Mouse (Mus musculus): ENCODE measurements around the gene Arid5a. TPM values are rescaled to one million over a fixed set of nuclear protein-coding genes. Genes with fewer than 3 reads are reported as not detected.

Arid5a gene
- polyA plus RNA-seq, 2 experiments: 1.1 to 1.9 TPM

DNA sequence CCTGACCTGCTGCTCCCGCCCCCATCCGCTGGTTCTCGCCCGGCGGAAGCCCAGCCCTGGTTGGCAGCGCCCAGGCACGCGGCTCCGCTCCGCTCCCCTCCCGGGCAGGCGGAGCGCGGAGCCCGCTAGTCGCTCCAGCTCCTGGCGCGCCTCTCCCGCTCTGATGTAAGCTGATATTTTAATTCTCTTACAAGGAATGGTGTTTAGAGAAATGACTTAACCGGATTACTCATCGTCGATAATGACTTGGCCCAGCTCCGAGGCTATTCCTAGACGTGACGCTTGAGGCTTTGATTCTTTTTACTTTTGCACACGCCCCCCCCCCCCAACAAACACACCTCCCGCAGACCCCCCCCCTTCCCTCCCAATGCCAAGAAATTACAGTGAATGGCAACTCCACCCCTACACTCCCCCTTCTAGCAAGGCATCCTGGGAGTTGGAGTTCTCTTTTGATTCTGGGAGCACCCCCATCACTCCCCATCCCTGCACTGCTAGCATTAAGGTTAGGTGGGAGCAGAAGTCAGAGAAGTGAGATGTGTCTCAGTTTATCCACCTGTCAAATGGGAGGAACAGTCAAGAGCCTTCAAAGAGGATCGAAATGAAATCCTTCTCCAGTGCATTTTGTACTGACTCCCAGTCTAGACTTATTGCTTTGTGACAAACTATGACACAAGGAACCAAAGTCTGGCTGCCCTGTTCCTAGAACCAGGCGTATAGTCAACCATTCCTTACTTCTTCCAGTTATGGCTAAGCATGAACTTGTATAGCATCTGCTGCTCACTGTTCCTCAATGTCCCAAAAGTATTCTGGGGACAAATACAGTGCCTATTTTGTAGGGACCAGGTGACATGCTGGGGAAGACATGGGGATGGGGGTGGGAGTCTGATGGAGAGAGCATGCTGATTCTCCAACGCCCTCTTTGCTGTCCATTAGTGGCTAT lies 3.9 kb upstream of the Arid5a start:
- 8% methylated on average over 30 of the region's 30 CpGs for WGBS (ENCODE audit: insufficient replicate concordance)
- no peak for DNase-seq (ENCODE audit: low read depth in 3 of 3, low spot score in 3 of 3)
- ATAC-seq (ENCODE audit: insufficient read depth): no peak
- Histone ChIP-seq H3K9me3 (ENCODE audit: control insufficient read depth, low read length) (no peaks in the 10 kb centered on the region), H3K36me3 (replicated peaks; ENCODE audit: control insufficient read depth, insufficient read depth, low read depth) (no peaks in the 10 kb centered on the region), H3K4me2 (ENCODE audit: low read depth) (peak overlapping the region; percentile 46), H3K27me3 (ENCODE audit: control insufficient read depth, insufficient read depth, low read length) (peaks cover 34% of the 10 kb centered on the region), H3K4me3 (ENCODE audit: insufficient read depth in 1 of 2, low read depth in 2 of 2, low read length in 2 of 2) (peak overlapping the region in 1 of 2 experiments; percentile 4; a peak in 1 of 4 replicates), H3K9ac (replicated peaks) (no peak overlapping the region), H3K4me1 (replicated peaks; ENCODE audit: control insufficient read depth in 2 of 2, insufficient read depth in 2 of 2, low read length in 1 of 2) (peaks cover 0 to 6% of the 10 kb centered on the region in 2 experiments; a peak in 2 of 4 replicates), H3K27ac (no peak overlapping the region)
- TF ChIP-seq CTCF (IDR thresholded peaks at IDR 0.05; ENCODE audit: low read depth) (no peak), EP300 (IDR thresholded peaks at IDR 0.05; ENCODE audit: low read depth) (no peak)

DNA sequence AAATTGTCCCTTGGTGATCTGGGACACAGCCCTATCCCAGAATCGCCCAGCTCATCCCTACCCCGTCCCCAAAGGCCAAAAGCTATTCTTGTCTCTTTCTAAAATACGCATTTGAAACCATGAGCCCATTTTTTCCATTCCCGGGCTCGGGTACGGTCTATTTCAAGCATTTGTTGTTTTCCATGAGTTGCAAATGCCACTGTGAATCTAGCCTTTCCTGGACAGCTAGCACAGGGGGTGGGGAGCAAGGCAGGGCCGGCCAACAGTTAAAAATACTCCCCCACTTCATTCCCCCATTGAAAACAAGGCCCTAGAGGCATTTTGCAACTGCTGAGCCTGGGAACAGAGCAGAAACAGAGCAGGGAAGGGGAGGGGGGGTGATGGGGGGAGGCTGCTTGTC lies 2.8 kb upstream of the Arid5a start:
- Histone ChIP-seq H3K4me2 (ENCODE audit: low read depth) (no peak overlapping the region), H3K9me3 (ENCODE audit: control insufficient read depth, low read length) (no peaks in the 10 kb centered on the region), H3K27ac (no peak overlapping the region), H3K4me3 (ENCODE audit: insufficient read depth in 1 of 2, low read depth in 2 of 2, low read length in 2 of 2) (no peak overlapping the region), H3K4me1 (replicated peaks; ENCODE audit: control insufficient read depth in 2 of 2, insufficient read depth in 2 of 2, low read length in 1 of 2) (peaks cover 0 to 8% of the 10 kb centered on the region in 2 experiments; a peak in 2 of 4 replicates), H3K27me3 (ENCODE audit: control insufficient read depth, insufficient read depth, low read length) (peaks cover 33% of the 10 kb centered on the region), H3K9ac (replicated peaks) (no peak overlapping the region), H3K36me3 (replicated peaks; ENCODE audit: control insufficient read depth, insufficient read depth, low read depth) (no peaks in the 10 kb centered on the region)
- no peak for TF ChIP-seq CTCF (IDR thresholded peaks at IDR 0.05; ENCODE audit: low read depth)
- no peak for TF ChIP-seq EP300 (IDR thresholded peaks at IDR 0.05; ENCODE audit: low read depth)
- ATAC-seq (ENCODE audit: insufficient read depth) (no peak), DNase-seq (ENCODE audit: low read depth in 3 of 3, low spot score in 3 of 3) (no peak)
- WGBS (ENCODE audit: insufficient replicate concordance): 49% methylated on average over 7 of the region's 7 CpGs

DNA sequence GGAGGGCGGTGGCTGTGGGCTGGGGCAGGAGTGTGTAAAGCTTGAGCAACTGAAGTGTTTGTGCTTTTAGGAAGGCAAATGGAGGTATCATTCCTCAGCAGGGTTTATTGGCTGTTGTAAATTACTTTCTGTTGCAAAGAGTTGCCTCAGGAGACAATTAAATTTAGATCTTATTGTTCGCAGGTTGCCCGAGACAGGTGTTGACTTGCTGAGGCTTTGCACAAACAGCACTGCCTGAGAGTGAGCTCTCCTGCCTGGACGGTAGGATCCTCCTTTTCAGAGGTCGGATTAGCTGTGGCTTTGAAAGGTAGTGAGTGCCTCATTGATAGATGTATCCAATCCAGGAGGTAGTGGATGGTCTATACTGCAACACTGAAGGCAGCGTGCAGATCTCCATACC lies 1.4 kb upstream of the Arid5a start:
- H3K36me3 ChIP-seq (replicated peaks; ENCODE audit: control insufficient read depth, insufficient read depth, low read depth): no peaks in the 10 kb centered on the region
- peaks cover 0 to 8% of the 10 kb centered on the region in 2 experiments; a peak in 2 of 4 replicates for H3K4me1 ChIP-seq (replicated peaks; ENCODE audit: control insufficient read depth in 2 of 2, insufficient read depth in 2 of 2, low read length in 1 of 2)
- H3K27ac ChIP-seq: no peak overlapping the region
- H3K9me3 ChIP-seq (ENCODE audit: control insufficient read depth, low read length): no peaks in the 10 kb centered on the region
- no peak overlapping the region for H3K4me2 ChIP-seq (ENCODE audit: low read depth)
- TF ChIP-seq CTCF (IDR thresholded peaks at IDR 0.05; ENCODE audit: low read depth): no peak
- TF ChIP-seq EP300 (IDR thresholded peaks at IDR 0.05; ENCODE audit: low read depth): no peak
- H3K9ac ChIP-seq (replicated peaks): no peak overlapping the region
- H3K27me3 ChIP-seq (ENCODE audit: control insufficient read depth, insufficient read depth, low read length): peaks cover 33% of the 10 kb centered on the region
- H3K4me3 ChIP-seq (ENCODE audit: insufficient read depth in 1 of 2, low read depth in 2 of 2, low read length in 2 of 2): no peak overlapping the region
- DNase-seq (ENCODE audit: low read depth in 3 of 3, low spot score in 3 of 3) (no peak), ATAC-seq (ENCODE audit: insufficient read depth) (no peak)
- WGBS (ENCODE audit: insufficient replicate concordance): 67% methylated on average over 6 of the region's 6 CpGs

DNA sequence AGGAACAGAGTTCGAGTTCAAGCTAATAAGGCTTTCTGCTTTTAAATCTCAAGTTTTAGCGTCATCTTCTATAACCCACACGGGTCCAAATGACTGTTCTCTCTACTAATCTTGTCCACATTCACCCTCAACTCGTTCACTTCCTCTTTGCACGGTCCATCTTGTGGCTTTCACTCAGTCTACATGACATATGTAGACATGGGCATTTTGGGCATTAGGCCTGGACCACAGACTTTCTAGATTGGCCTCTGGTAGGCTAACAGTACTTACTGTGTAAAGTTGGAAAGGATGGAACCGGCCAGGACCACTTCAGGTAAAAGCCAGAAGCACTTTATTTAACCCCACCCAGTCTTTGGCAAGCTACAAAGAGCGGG lies 425 bp upstream of the Arid5a start:
- DNase-seq (ENCODE audit: low read depth in 3 of 3, low spot score in 3 of 3) (no peak), ATAC-seq (ENCODE audit: insufficient read depth) (no peak)
- Histone ChIP-seq H3K9me3 (ENCODE audit: control insufficient read depth, low read length) (no peaks in the 10 kb centered on the region), H3K27ac (no peak overlapping the region), H3K4me3 (ENCODE audit: insufficient read depth in 1 of 2, low read depth in 2 of 2, low read length in 2 of 2) (no peak overlapping the region), H3K36me3 (replicated peaks; ENCODE audit: control insufficient read depth, insufficient read depth, low read depth) (no peaks in the 10 kb centered on the region), H3K4me1 (replicated peaks; ENCODE audit: control insufficient read depth in 2 of 2, insufficient read depth in 2 of 2, low read length in 1 of 2) (peaks cover 0 to 8% of the 10 kb centered on the region in 2 experiments; a peak in 2 of 4 replicates), H3K27me3 (ENCODE audit: control insufficient read depth, insufficient read depth, low read length) (peaks cover 30% of the 10 kb centered on the region), H3K4me2 (ENCODE audit: low read depth) (peak overlapping the region; percentile 78), H3K9ac (replicated peaks) (no peak overlapping the region)
- 30% methylated on average over 7 of the region's 7 CpGs for WGBS (ENCODE audit: insufficient replicate concordance)
- TF ChIP-seq CTCF (IDR thresholded peaks at IDR 0.05; ENCODE audit: low read depth) (no peak), EP300 (IDR thresholded peaks at IDR 0.05; ENCODE audit: low read depth) (no peak)

DNA sequence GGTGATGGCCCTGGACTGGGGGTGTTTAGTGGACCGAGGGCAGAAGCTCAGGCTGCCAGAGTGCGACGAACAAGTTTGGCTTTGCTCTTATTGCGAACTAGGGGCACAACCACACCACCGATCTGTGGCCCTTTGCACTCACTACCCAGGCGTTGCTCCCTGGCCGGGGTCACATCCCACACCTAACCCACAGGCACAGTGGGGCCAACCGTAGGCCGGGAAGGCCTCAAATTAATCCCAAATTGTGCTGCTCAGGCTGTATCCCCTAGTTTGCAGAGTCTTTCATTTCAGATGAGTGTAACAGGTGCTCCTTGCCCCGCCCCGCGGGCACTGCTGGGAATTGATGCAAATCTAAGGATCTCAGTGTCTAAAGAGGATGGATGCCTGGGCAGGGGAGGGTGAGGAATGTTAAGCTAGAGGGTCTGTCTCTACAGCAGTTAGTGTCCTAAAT lies 943 bp downstream of the Arid5a start:
- H3K4me3 ChIP-seq (ENCODE audit: insufficient read depth in 1 of 2, low read depth in 2 of 2, low read length in 2 of 2): peak overlapping the region; percentile 66 to 69
- H3K27ac ChIP-seq: no peak overlapping the region
- TF ChIP-seq CTCF (IDR thresholded peaks at IDR 0.05; ENCODE audit: low read depth): no peak
- peaks cover 0 to 8% of the 10 kb centered on the region in 2 experiments; a peak in 2 of 4 replicates for H3K4me1 ChIP-seq (replicated peaks; ENCODE audit: control insufficient read depth in 2 of 2, insufficient read depth in 2 of 2, low read length in 1 of 2)
- no peak for DNase-seq (ENCODE audit: low read depth in 3 of 3, low spot score in 3 of 3)
- H3K27me3 ChIP-seq (ENCODE audit: control insufficient read depth, insufficient read depth, low read length): peaks cover 17% of the 10 kb centered on the region
- no peaks in the 10 kb centered on the region for H3K9me3 ChIP-seq (ENCODE audit: control insufficient read depth, low read length)
- no peak for ATAC-seq (ENCODE audit: insufficient read depth)
- WGBS (ENCODE audit: insufficient replicate concordance): 2% methylated on average over 12 of the region's 12 CpGs
- peak overlapping the region; percentile 58 for H3K9ac ChIP-seq (replicated peaks)
- no peaks in the 10 kb centered on the region for H3K36me3 ChIP-seq (replicated peaks; ENCODE audit: control insufficient read depth, insufficient read depth, low read depth)
- H3K4me2 ChIP-seq (ENCODE audit: low read depth): peak overlapping the region; percentile 78
